Mouse (Mus musculus) myocyte (in vitro differentiated cells): ENCODE results near the gene Tex26.

Source experiments
- CEBPB ChIP-seq: IDR thresholded peaks from 2 replicates; pipeline ENCODE4 v1.6.1; 2011; ENCODE audit warnings: mild to moderate bottlenecking, moderate library complexity; ENCODE audit not compliant: poor library complexity, insufficient read depth, severe bottlenecking
- E2F4 ChIP-seq: IDR thresholded peaks from one replicate; pipeline ENCODE4 v1.6.1; 2011; ENCODE audit warnings: mild to moderate bottlenecking, control low read depth, moderate library complexity; ENCODE audit not compliant: insufficient read depth
- MAX ChIP-seq: IDR thresholded peaks from one replicate; pipeline ENCODE4 v1.6.1; 2011; ENCODE audit warnings: low read depth, mild to moderate bottlenecking, control low read depth
- MYOD1 ChIP-seq, 3 experiments: IDR thresholded peaks; one replicate each; pipeline ENCODE4 v1.6.1; 2011; ENCODE audit warnings: control low read depth in 2 of 3, low read depth in 2 of 3, mild to moderate bottlenecking in 2 of 3, moderate library complexity in 1 of 3; ENCODE audit not compliant: insufficient read length in 2 of 3, control insufficient read depth in 1 of 3
- MYOG ChIP-seq, 3 experiments: IDR thresholded peaks; one replicate each; pipeline ENCODE4 v1.6.1; 2011; ENCODE audit warnings: control low read depth in 2 of 3, low read depth in 2 of 3, mild to moderate bottlenecking in 2 of 3; ENCODE audit not compliant: insufficient read length in 2 of 3, control insufficient read depth in 1 of 3, insufficient read depth in 1 of 3
- POLR2A ChIP-seq: IDR thresholded peaks from one replicate; pipeline ENCODE4 v1.6.1; 2011; ENCODE audit warnings: low read depth, mild to moderate bottlenecking, control low read depth, moderate library complexity; ENCODE audit not compliant: insufficient read length
- POLR2AphosphoS2 ChIP-seq: IDR thresholded peaks from one replicate; pipeline ENCODE4 v1.6.1; 2011; ENCODE audit warnings: low read depth, control low read depth; ENCODE audit not compliant: insufficient read length
- REST ChIP-seq: IDR thresholded peaks from one replicate; pipeline ENCODE4 v1.6.1; 2011; ENCODE audit warnings: mild to moderate bottlenecking, control low read depth, moderate library complexity; ENCODE audit not compliant: insufficient read depth, insufficient read length
- SRF ChIP-seq: IDR thresholded peaks from one replicate; pipeline ENCODE4 v1.6.1; 2011; ENCODE audit warnings: low read depth; ENCODE audit not compliant: control insufficient read depth, insufficient read length
- TCF12 ChIP-seq: IDR thresholded peaks from one replicate; pipeline ENCODE4 v1.6.1; 2011; ENCODE audit warnings: mild to moderate bottlenecking, control low read depth; ENCODE audit not compliant: poor library complexity, insufficient read depth, severe bottlenecking
- TCF3 ChIP-seq: IDR thresholded peaks from one replicate; pipeline ENCODE4 v1.6.1; 2011; ENCODE audit warnings: low read depth, control low read depth; ENCODE audit not compliant: insufficient read length
- USF1 ChIP-seq: IDR thresholded peaks from one replicate; pipeline ENCODE4 v1.6.1; 2011; ENCODE audit warnings: low read depth, mild to moderate bottlenecking, control low read depth, moderate library complexity

DNA sequence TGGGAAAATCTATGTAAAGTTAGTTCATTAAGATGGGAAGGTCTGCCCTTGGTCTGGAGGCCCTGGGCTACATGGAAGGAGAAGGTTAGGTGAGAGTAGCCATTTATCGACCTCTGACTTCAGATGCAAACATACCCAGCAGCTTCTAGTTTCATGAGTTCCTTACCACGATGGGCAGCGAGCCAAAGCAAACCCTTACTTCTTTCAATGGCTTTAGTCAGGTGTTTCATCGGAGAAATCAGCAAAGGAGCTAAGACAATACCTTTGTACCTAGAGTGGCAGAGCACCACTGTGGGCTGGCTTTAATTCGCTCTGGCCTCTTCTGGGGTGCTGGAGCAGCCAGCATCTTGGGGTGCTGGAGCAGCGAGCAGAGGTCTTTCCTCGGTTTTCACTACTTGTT lies 5.8 kb upstream of the Tex26 start:
- TF ChIP-seq POLR2A (no peak), MAX (no peak), USF1 (no peak), MYOD1 (IDR thresholded peaks at IDR 0.05; ENCODE audit: control insufficient read depth in 1 of 3, insufficient read length in 2 of 3, low read depth in 2 of 3) (no peak), TCF12 (no peak), REST (no peak), POLR2AphosphoS2 (no peak), MYOG (IDR thresholded peaks at IDR 0.05; ENCODE audit: control insufficient read depth in 1 of 3, insufficient read depth in 1 of 3, insufficient read length in 2 of 3, low read depth in 2 of 3) (no peak), CEBPB (no peak), E2F4 (no peak), TCF3 (no peak), SRF (no peak)
